Mouse (Mus musculus) lung, embryonic 15.5 days (tissue): Measurements from ENCODE around the gene Phgr1. TPM values are rescaled to one million over a fixed set of nuclear protein-coding genes. Genes with fewer than 3 reads are reported as not detected.

Source experiments
- ATAC-seq: fragments of 200-750 bp; cut with Nextera tagmentation; 2 replicates; pipeline ENCODE4 v1.8.0; 2017; ENCODE audit warnings: moderate number of reproducible peaks, borderline replicate concordance; ENCODE audit not compliant: low FRiP score, low TSS enrichment; ENCODE audit errors: extremely low read depth
- H3K27ac ChIP-seq: fragments of 300-500 bp; sonication (generic); 2 replicates; pipeline ENCODE4 v1.5.1; 2015; ENCODE audit warnings: moderate library complexity, mild to moderate bottlenecking, inconsistent platforms
- H3K27me3 ChIP-seq: fragments of 300-500 bp; sonication (generic); 2 replicates; pipeline ENCODE4 v1.6.1; 2015; ENCODE audit warnings: inconsistent platforms
- H3K36me3 ChIP-seq: fragments of 300-500 bp; sonication (generic); 2 replicates; pipeline ENCODE4 v1.6.1; 2015; ENCODE audit warnings: inconsistent platforms
- H3K4me1 ChIP-seq: fragments of 300-500 bp; sonication (generic); 2 replicates; pipeline ENCODE4 v1.6.1; 2015; ENCODE audit warnings: inconsistent platforms
- H3K4me2 ChIP-seq: fragments of 300-500 bp; sonication (generic); 2 replicates; pipeline ENCODE4 v1.6.1; 2015; ENCODE audit warnings: inconsistent platforms, mild to moderate bottlenecking, moderate library complexity
- H3K4me3 ChIP-seq: fragments of 300-500 bp; sonication (generic); 2 replicates; pipeline ENCODE4 v1.5.1; 2015; ENCODE audit warnings: mild to moderate bottlenecking, inconsistent platforms
- H3K9ac ChIP-seq: fragments of 300-500 bp; sonication (generic); 2 replicates; pipeline ENCODE4 v1.6.1; 2015; ENCODE audit warnings: inconsistent platforms
- H3K9me3 ChIP-seq: fragments of 300-500 bp; sonication (generic); 2 replicates; pipeline ENCODE4 v1.6.1; 2016; ENCODE audit warnings: inconsistent platforms
- WGBS: fragments of 180-500 bp; shearing (Covaris S2); methylation state at CpG from one replicate; pipeline ENCODE4 v1.1.7; 2015; 5-methylcytosine and 5-hydroxymethylcytosine counted together
- polyA plus RNA-seq: library from polyadenylated mRNA; unstranded; fragments of >200 nt; fragmentation: Nextera tagmentation; extraction: Ambion mirVana; gene quantifications from 2 replicates; pipeline ENCODE4 v1.2.1, GENCODE M21; 2015

The Phgr1 gene
- not detected in 2 replicates for polyA plus RNA-seq

GRCm38 (mm10) chr2:118772158-118772874 lies at the start of gene Phgr1:
TSS of gene Phgr1 (plus strand) at chr2:118772769.
- Histone ChIP-seq H3K9ac (no peak within 1 kb of the TSS), H3K9me3 (no peaks in the 10 kb centered on the region), H3K4me1 (peaks cover 18% of the 10 kb centered on the region), H3K27me3 (no peaks in the 10 kb centered on the region), H3K4me3 (no peak within 1 kb of the TSS), H3K4me2 (no peak within 1 kb of the TSS), H3K27ac (no peak within 1 kb of the TSS), H3K36me3 (no peaks in the 10 kb centered on the region)
- ATAC-seq, result no peak; the same call in 1 of the 2 replicates
- WGBS, result 70% methylated on average over 6 of the region's 6 CpGs

- Histone ChIP-seq H3K4me3 (no peak overlapping the region), H3K9me3 (no peaks in the 10 kb centered on the region), H3K4me2 (no peak overlapping the region), H3K27ac (no peak overlapping the region), H3K4me1 (peaks cover 17% of the 10 kb centered on the region), H3K27me3 (peaks cover 4% of the 10 kb centered on the region; the same call in 1 of the 2 replicates), H3K9ac (no peak overlapping the region), H3K36me3 (no peaks in the 10 kb centered on the region)
- WGBS, result 76% methylated on average over 15 of the region's 15 CpGs
- ATAC-seq, result no peak
Observed at GRCm38 (mm10) chr2:118723693-118724486, 48.7 kb upstream of the Phgr1 start.

- peaks cover 4% of the 10 kb centered on the region; the same call in 1 of the 2 replicates for H3K27me3 ChIP-seq
- no peak for ATAC-seq
- 71% methylated on average over 4 of the region's 4 CpGs for WGBS
Observed at GRCm38 (mm10) chr2:118725511-118725910, 47.1 kb upstream of the Phgr1 start.

GRCm38 (mm10) chr2:118726873-118727272 lies 45.7 kb upstream of the Phgr1 start:
- H3K4me2 ChIP-seq, result no peak overlapping the region
- H3K27ac ChIP-seq, result no peak overlapping the region
- H3K4me3 ChIP-seq, result no peak overlapping the region
- peaks cover 29% of the 10 kb centered on the region for H3K4me1 ChIP-seq
- no peak for ATAC-seq
- no peaks in the 10 kb centered on the region for H3K36me3 ChIP-seq
- no peak overlapping the region for H3K9ac ChIP-seq
- WGBS, result 82% methylated on average over 2 of the region's 2 CpGs
- H3K9me3 ChIP-seq, result no peaks in the 10 kb centered on the region
- peaks cover 6% of the 10 kb centered on the region; the same call in 1 of the 2 replicates for H3K27me3 ChIP-seq

More at GRCm38 (mm10) chr2:118725511-118725910, 47.1 kb upstream of the Phgr1 start:
- Histone ChIP-seq H3K4me3 (no peak overlapping the region), H3K9ac (no peak overlapping the region), H3K36me3 (no peaks in the 10 kb centered on the region), H3K27ac (no peak overlapping the region), H3K4me1 (peaks cover 29% of the 10 kb centered on the region), H3K9me3 (no peaks in the 10 kb centered on the region), H3K4me2 (no peak overlapping the region)

GRCm38 (mm10) chr2:118727911-118728310 lies 44.7 kb upstream of the Phgr1 start:
- Histone ChIP-seq H3K27ac (peak overlapping the region; percentile 67), H3K4me3 (no peak overlapping the region), H3K4me1 (peaks cover 29% of the 10 kb centered on the region), H3K27me3 (peaks cover 14% of the 10 kb centered on the region; the same call in 1 of the 2 replicates), H3K9ac (no peak overlapping the region), H3K36me3 (no peaks in the 10 kb centered on the region), H3K9me3 (no peaks in the 10 kb centered on the region), H3K4me2 (peak overlapping the region; percentile 37)
- 9% methylated on average over 9 of the region's 9 CpGs for WGBS
- peak; percentile 57; the same call in 1 of the 2 replicates for ATAC-seq

GRCm38 (mm10) chr2:118728337-118728736 lies 44.2 kb upstream of the Phgr1 start, which contains the start of gene Plcb2:
TSS of gene Plcb2 (minus strand) at chr2:118728438.
- no peak within 1 kb of the TSS for H3K9ac ChIP-seq
- no peak within 1 kb of the TSS for H3K4me3 ChIP-seq
- H3K9me3 ChIP-seq, result no peaks in the 10 kb centered on the region

GRCm38 (mm10) chr2:118729194-118729593 lies 43.4 kb upstream of the Phgr1 start:
- WGBS, result 39% methylated on average over 4 of the region's 4 CpGs
- Histone ChIP-seq H3K4me1 (peaks cover 29% of the 10 kb centered on the region), H3K9me3 (no peaks in the 10 kb centered on the region), H3K4me2 (no peak overlapping the region), H3K27me3 (peaks cover 27% of the 10 kb centered on the region; the same call in 1 of the 2 replicates), H3K9ac (no peak overlapping the region), H3K36me3 (no peaks in the 10 kb centered on the region), H3K4me3 (no peak overlapping the region), H3K27ac (peak overlapping the region; percentile 67)
- ATAC-seq, result no peak

More at GRCm38 (mm10) chr2:118728337-118728736, 44.2 kb upstream of the Phgr1 start, which contains the start of gene Plcb2:
- peak within 1 kb of the TSS; percentile 67 for H3K27ac ChIP-seq
- H3K4me2 ChIP-seq, result peak within 1 kb of the TSS; percentile 37
- 10% methylated on average over 7 of the region's 7 CpGs for WGBS
- H3K36me3 ChIP-seq, result no peaks in the 10 kb centered on the region
- H3K27me3 ChIP-seq, result peaks cover 19% of the 10 kb centered on the region; the same call in 1 of the 2 replicates
- ATAC-seq, result peak; percentile 69
- H3K4me1 ChIP-seq, result peaks cover 29% of the 10 kb centered on the region

- no peak for ATAC-seq
- no peak overlapping the region for H3K27ac ChIP-seq
- H3K36me3 ChIP-seq, result no peaks in the 10 kb centered on the region
- H3K27me3 ChIP-seq, result peaks cover 30% of the 10 kb centered on the region; the same call in 1 of the 2 replicates
- no peak overlapping the region for H3K9ac ChIP-seq
- H3K4me3 ChIP-seq, result no peak overlapping the region
- H3K9me3 ChIP-seq, result no peaks in the 10 kb centered on the region
- H3K4me1 ChIP-seq, result peaks cover 29% of the 10 kb centered on the region
- WGBS, result 20% methylated on average over 8 of the region's 8 CpGs
- H3K4me2 ChIP-seq, result no peak overlapping the region
Observed at GRCm38 (mm10) chr2:118729816-118730621, 42.5 kb upstream of the Phgr1 start.

GRCm38 (mm10) chr2:118730622-118730915 lies 42.0 kb upstream of the Phgr1 start:
- H3K36me3 ChIP-seq, result no peaks in the 10 kb centered on the region
- peaks cover 30% of the 10 kb centered on the region; the same call in 1 of the 2 replicates for H3K27me3 ChIP-seq
- no peak overlapping the region for H3K4me2 ChIP-seq
- no peak overlapping the region for H3K9ac ChIP-seq
- H3K4me3 ChIP-seq, result no peak overlapping the region
- H3K4me1 ChIP-seq, result peaks cover 29% of the 10 kb centered on the region
- no peak overlapping the region for H3K27ac ChIP-seq
- 6% methylated on average over 3 of the region's 3 CpGs for WGBS
- H3K9me3 ChIP-seq, result no peaks in the 10 kb centered on the region
- peak; percentile 21; the same call in 1 of the 2 replicates for ATAC-seq

GRCm38 (mm10) chr2:118731981-118732380 lies 40.6 kb upstream of the Phgr1 start:
- no peaks in the 10 kb centered on the region for H3K9me3 ChIP-seq
- no peak overlapping the region for H3K27ac ChIP-seq
- peaks cover 29% of the 10 kb centered on the region for H3K4me1 ChIP-seq
- no peak overlapping the region for H3K9ac ChIP-seq
- H3K36me3 ChIP-seq, result no peaks in the 10 kb centered on the region
- WGBS, result 68% methylated on average over 5 of the region's 5 CpGs
- peaks cover 30% of the 10 kb centered on the region; the same call in 1 of the 2 replicates for H3K27me3 ChIP-seq
- no peak for ATAC-seq
- H3K4me2 ChIP-seq, result no peak overlapping the region
- no peak overlapping the region for H3K4me3 ChIP-seq

- Histone ChIP-seq H3K4me1 (peaks cover 18% of the 10 kb centered on the region), H3K27ac (no peak overlapping the region), H3K9ac (no peak overlapping the region), H3K36me3 (no peaks in the 10 kb centered on the region), H3K4me2 (no peak overlapping the region), H3K27me3 (peaks cover 30% of the 10 kb centered on the region; the same call in 1 of the 2 replicates), H3K9me3 (no peaks in the 10 kb centered on the region), H3K4me3 (no peak overlapping the region)
- 50% methylated on average over 5 of the region's 5 CpGs for WGBS
- ATAC-seq, result no peak
Observed at GRCm38 (mm10) chr2:118733341-118733740, 39.2 kb upstream of the Phgr1 start.
